Mouse (Mus musculus) thymus, adult 2 months (tissue): ENCODE measurements around the gene Mfap1b. TPM values are rescaled to one million over a fixed set of nuclear protein-coding genes. Genes with fewer than 3 reads are reported as not detected.
A peak's percentile ranks its signal among the peaks of the same experiment; 100 is the strongest.
"Not testable (repeated sequence)": the region's sequence is repeated elsewhere in the genome, so short reads cannot be mapped to it uniquely, and the experiment has no call there.

Experiments used
- DNase-seq: peaks from one replicate; pipeline ENCODE4 v3.0.0; 2021
- H3K27ac ChIP-seq: fragments of 200-500 bp; 2 replicates; pipeline ENCODE4 v1.5.1; 2012; ENCODE audit warnings: low read length, control low read depth; ENCODE audit not compliant: control insufficient read depth, insufficient read depth
- H3K27me3 ChIP-seq: fragments of 200-500 bp; 2 replicates; pipeline ENCODE4 v1.6.1; 2012; ENCODE audit warnings: mild to moderate bottlenecking, low read length, moderate library complexity, mixed read lengths; ENCODE audit not compliant: control insufficient read depth, insufficient read depth
- H3K36me3 ChIP-seq: fragments of 200-500 bp; 2 replicates; pipeline ENCODE4 v1.6.1; 2012; ENCODE audit warnings: mild to moderate bottlenecking, low read length, moderate library complexity; ENCODE audit not compliant: control insufficient read depth, insufficient read depth
- H3K4me1 ChIP-seq: fragments of 200-500 bp; replicated peaks from 2 replicates; pipeline ENCODE4 v1.6.1; 2012; ENCODE audit warnings: low read length; ENCODE audit not compliant: control insufficient read depth, insufficient read depth
- H3K4me3 ChIP-seq: fragments of 200-500 bp; 2 replicates; pipeline ENCODE4 v1.5.1; 2012; ENCODE audit warnings: mild to moderate bottlenecking, low read length, control low read depth, moderate library complexity; ENCODE audit not compliant: control insufficient read depth, insufficient read depth
- CTCF ChIP-seq: fragments of 200-500 bp; IDR thresholded peaks from 2 replicates; pipeline ENCODE4 v1.5.1; 2012; ENCODE audit warnings: mild to moderate bottlenecking, control low read depth, low read length, moderate library complexity, borderline replicate concordance; ENCODE audit not compliant: control insufficient read depth, poor library complexity, insufficient read depth; ENCODE audit errors: extremely low read depth
- POLR2A ChIP-seq: fragments of 200-500 bp; IDR thresholded peaks from 2 replicates; pipeline ENCODE4 v1.6.1; 2012; ENCODE audit warnings: mild to moderate bottlenecking, low read length, control low read depth, moderate library complexity; ENCODE audit not compliant: control insufficient read depth, poor library complexity, insufficient read depth; ENCODE audit errors: extremely low read depth
- WGBS: fragments of 180-500 bp; shearing (Covaris S2); methylation state at CpG from one replicate; pipeline ENCODE4 v1.1.7; 2018; 5-methylcytosine and 5-hydroxymethylcytosine counted together
- polyA plus RNA-seq: library from polyadenylated mRNA; depleted of rRNA; stranded (reverse); fragments of >200 nt; gene quantifications from 2 replicates; pipeline ENCODE4 v1.2.3, GENCODE M21; 2012

The Mfap1b gene
- polyA plus RNA-seq, 1 experiment = 5.1 TPM

GRCm38 (mm10) chr2:121511401-121511800 lies 37.5 kb upstream of the Mfap1b start:
- no peak for DNase-seq
- H3K27me3 ChIP-seq = no peaks in the 10 kb centered on the region
- H3K4me3 ChIP-seq = no peak overlapping the region
- WGBS = 88% methylated on average over 8 of the region's 8 CpGs
- H3K4me1 ChIP-seq = no peaks in the 10 kb centered on the region; the same call in 1 of the 2 replicates
- TF ChIP-seq POLR2A (no peak), CTCF (no peak)
- peaks cover 19% of the 10 kb centered on the region for H3K36me3 ChIP-seq
- 0 out of 2 replicates have a peak overlapping the region, but pooled peaks have one; percentile 18 for H3K27ac ChIP-seq

- TF ChIP-seq CTCF = no peak
- no peak for TF ChIP-seq POLR2A
- peak overlapping the region; percentile 2; the same call in 1 of the 2 replicates for H3K4me3 ChIP-seq
Measured at GRCm38 (mm10) chr2:121509584-121509983, 35.7 kb upstream of the Mfap1b start.

GRCm38 (mm10) chr2:121507951-121508330 lies 34.1 kb upstream of the Mfap1b start:
- no peak for TF ChIP-seq CTCF
- TF ChIP-seq POLR2A = no peak
- WGBS = 92% methylated on average over 2 of the region's 2 CpGs

More at GRCm38 (mm10) chr2:121509584-121509983, 35.7 kb upstream of the Mfap1b start:
- H3K36me3 ChIP-seq = peaks cover 11% of the 10 kb centered on the region
- peak; percentile 32 for DNase-seq
- 79% methylated on average over 16 of the region's 16 CpGs for WGBS
- no peaks in the 10 kb centered on the region for H3K27me3 ChIP-seq
- no peak overlapping the region for H3K27ac ChIP-seq
- no peaks in the 10 kb centered on the region; the same call in 1 of the 2 replicates for H3K4me1 ChIP-seq

GRCm38 (mm10) chr2:121507173-121507950 lies 33.5 kb upstream of the Mfap1b start:
- 4% methylated on average over 12 of the region's 12 CpGs for WGBS
- TF ChIP-seq CTCF (no peak), POLR2A (no peak)
- no peaks in the 10 kb centered on the region for H3K27me3 ChIP-seq

More at GRCm38 (mm10) chr2:121507951-121508330, 34.1 kb upstream of the Mfap1b start:
- DNase-seq = no peak
- Histone ChIP-seq H3K4me1 (no peaks in the 10 kb centered on the region; the same call in 1 of the 2 replicates), H3K27ac (no peak overlapping the region), H3K36me3 (peaks cover 7% of the 10 kb centered on the region; the same call in 1 of the 2 replicates), H3K4me3 (no peak overlapping the region), H3K27me3 (no peaks in the 10 kb centered on the region)

GRCm38 (mm10) chr2:121505942-121506882 lies 32.3 kb upstream of the Mfap1b start, which contains the start of the genes Mfap1a and Wdr76:
Mfap1a (minus strand) TSS chr2:121506665.
Wdr76 (plus strand) TSS chr2:121506723.
- H3K27ac ChIP-seq = peak within 1 kb of the TSS; percentile 79; the same call in 1 of the 2 replicates
- WGBS = 4% methylated on average over 42 of the region's 42 CpGs
- H3K4me3 ChIP-seq = peak within 1 kb of the TSS; percentile 94
- not testable (repeated sequence) for H3K27me3 ChIP-seq, H3K4me1 ChIP-seq, H3K36me3 ChIP-seq
- peak; percentile 87 for TF ChIP-seq POLR2A
- DNase-seq = peak; percentile 85

More at GRCm38 (mm10) chr2:121507173-121507950, 33.5 kb upstream of the Mfap1b start:
- H3K4me3 ChIP-seq = no peak overlapping the region
- H3K36me3 ChIP-seq = 0 out of 2 replicates have a peak, but pooled peaks cover 3% of the 10 kb centered on the region
- H3K4me1 ChIP-seq = no peaks in the 10 kb centered on the region; the same call in 1 of the 2 replicates
- no peak for DNase-seq
- H3K27ac ChIP-seq = no peak overlapping the region

- H3K36me3 ChIP-seq, H3K4me1 ChIP-seq, H3K27me3 ChIP-seq, DNase-seq, H3K27ac ChIP-seq, H3K4me3 ChIP-seq: not testable (repeated sequence)
- WGBS = 92% methylated on average over 2 of the region's 6 CpGs
Measured at GRCm38 (mm10) chr2:121501550-121501949, 27.7 kb upstream of the Mfap1b start.

GRCm38 (mm10) chr2:121484403-121484802 lies 10.5 kb upstream of the Mfap1b start:
- H3K4me1 ChIP-seq, H3K4me3 ChIP-seq, H3K27ac ChIP-seq, H3K36me3 ChIP-seq, DNase-seq, H3K27me3 ChIP-seq: not testable (repeated sequence)
- WGBS = 89% methylated on average over 2 of the region's 2 CpGs
